Mouse (Mus musculus) testis, adult 2 months (tissue): Measurements from ENCODE around the gene Kit.

ENCODE experiments used
- CTCF ChIP-seq: fragments of 200-500 bp; IDR thresholded peaks from 2 replicates; pipeline ENCODE4 v1.5.1; 2012; ENCODE audit warnings: low read depth, mild to moderate bottlenecking, inconsistent platforms, low read length, moderate library complexity; ENCODE audit not compliant: control insufficient read depth, insufficient read depth, insufficient replicate concordance
- POLR2A ChIP-seq: fragments of 200-500 bp; IDR thresholded peaks from 2 replicates; pipeline ENCODE4 v1.6.1; 2012; ENCODE audit warnings: low read depth, mild to moderate bottlenecking, inconsistent platforms, low read length, moderate library complexity; ENCODE audit not compliant: control insufficient read depth

DNA sequence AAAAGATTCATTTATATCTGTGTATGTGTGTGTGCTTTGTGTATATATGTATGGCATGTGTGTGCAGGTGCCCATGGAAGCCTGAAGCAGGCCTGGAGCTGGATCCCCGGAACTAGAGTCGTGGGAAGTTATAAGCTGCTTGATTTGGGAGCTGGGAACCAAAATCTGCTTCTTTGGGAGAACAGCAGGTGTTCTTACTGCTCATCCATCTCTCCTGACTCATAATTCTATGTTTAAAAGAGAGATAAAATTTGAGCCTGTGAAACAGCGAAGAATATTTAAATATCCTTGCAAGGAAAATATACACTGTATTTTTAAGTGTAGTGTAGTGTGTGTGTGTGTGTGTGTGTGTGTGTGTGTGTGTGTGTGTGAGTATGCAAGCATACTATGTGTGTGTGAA lies 21.7 kb upstream of the Kit start:
- TF ChIP-seq POLR2A (no peak), CTCF (no peak)
